Mouse (Mus musculus): ENCODE measurements at regions not wholly inside any gene's neighbourhood (a gene's known extent, or its start where the extent isn't known, plus 50 kb on each side); places are given as distances from the start of the nearest gene placed in this dataset.

GRCm38 (mm10) chr2:178660071-178660470 lies 229.7 kb downstream of the Cdh26 start:
- in situ Hi-C loops (cut with MseI, MboI) = no loop called here

GRCm38 (mm10) chr2:178662396-178662795 lies 232.1 kb downstream of the Cdh26 start:
- in situ Hi-C loops (cut with MseI, MboI) = no loop called here

- in situ Hi-C loops (cut with MseI, MboI) = no loop called here
Observed at GRCm38 (mm10) chr2:178664977-178665376, 234.6 kb downstream of the Cdh26 start.

- in situ Hi-C loops (cut with MseI, MboI) = no loop called here
Observed at GRCm38 (mm10) chr2:178668451-178668850, 238.1 kb downstream of the Cdh26 start.

- in situ Hi-C loops (cut with MseI, MboI) = no loop called here
Observed at GRCm38 (mm10) chr2:178670952-178671351, 240.6 kb downstream of the Cdh26 start.

GRCm38 (mm10) chr2:178673621-178674020 lies 243.3 kb downstream of the Cdh26 start:
- in situ Hi-C loops (cut with MseI, MboI) = no loop called here

- in situ Hi-C loops (cut with MseI, MboI) = no loop called here
Observed at GRCm38 (mm10) chr2:178674621-178675020, 244.3 kb downstream of the Cdh26 start.

- in situ Hi-C loops (cut with MseI, MboI) = no loop called here
Observed at GRCm38 (mm10) chr2:178676970-178677369, 246.6 kb downstream of the Cdh26 start.

GRCm38 (mm10) chr2:178680368-178680767 lies 250.0 kb downstream of the Cdh26 start:
- in situ Hi-C loops (cut with MseI, MboI) = no loop called here

- in situ Hi-C loops (cut with MseI, MboI) = no loop called here
Observed at GRCm38 (mm10) chr2:178684026-178684958, 254.0 kb downstream of the Cdh26 start.

GRCm38 (mm10) chr2:178685211-178685610 lies 254.9 kb downstream of the Cdh26 start:
- in situ Hi-C loops (cut with MseI, MboI) = no loop called here

- in situ Hi-C loops (cut with MseI, MboI) = no loop called here
Observed at GRCm38 (mm10) chr2:178686167-178686601, 255.9 kb downstream of the Cdh26 start.

GRCm38 (mm10) chr2:178688586-178688985 lies 258.3 kb downstream of the Cdh26 start:
- in situ Hi-C loops (cut with MseI, MboI) = no loop called here

GRCm38 (mm10) chr2:178691190-178691864 lies 261.0 kb downstream of the Cdh26 start:
- in situ Hi-C loops (cut with MseI, MboI) = no loop called here

GRCm38 (mm10) chr2:178691865-178692228 lies 261.5 kb downstream of the Cdh26 start:
- in situ Hi-C loops (cut with MseI, MboI) = no loop called here

- in situ Hi-C loops (cut with MseI, MboI) = no loop called here
Observed at GRCm38 (mm10) chr2:178692231-178692630, 261.9 kb downstream of the Cdh26 start.

GRCm38 (mm10) chr2:178698648-178699047 lies 268.3 kb downstream of the Cdh26 start:
- in situ Hi-C loops (cut with MseI, MboI) = no loop called here

- in situ Hi-C loops (cut with MseI, MboI) = no loop called here
Observed at GRCm38 (mm10) chr2:178700825-178701224, 270.5 kb downstream of the Cdh26 start.

- in situ Hi-C loops (cut with MseI, MboI) = no loop called here
Observed at GRCm38 (mm10) chr2:178704510-178704909, 274.2 kb downstream of the Cdh26 start.

GRCm38 (mm10) chr2:178708649-178709048 lies 278.3 kb downstream of the Cdh26 start:
- in situ Hi-C loops (cut with MseI, MboI) = no loop called here

GRCm38 (mm10) chr2:178709192-178709881 lies 279.0 kb downstream of the Cdh26 start:
- in situ Hi-C loops (cut with MseI, MboI) = no loop called here

GRCm38 (mm10) chr2:178710001-178710400 lies 279.7 kb downstream of the Cdh26 start:
- in situ Hi-C loops (cut with MseI, MboI) = no loop called here

Measured in mouse trophoblast stem cell (cell line).